Mouse (Mus musculus) WW6 (cell line): ENCODE results near the gene Armc12.
A peak's percentile ranks its signal among the peaks of the same experiment; 100 is the strongest.

Experiments used
- DNase-seq: peaks from one replicate; pipeline ENCODE4 v3.0.0-alpha.2; 2013; ENCODE audit warnings: low read depth, low spot score

Gene Armc12

DNA sequence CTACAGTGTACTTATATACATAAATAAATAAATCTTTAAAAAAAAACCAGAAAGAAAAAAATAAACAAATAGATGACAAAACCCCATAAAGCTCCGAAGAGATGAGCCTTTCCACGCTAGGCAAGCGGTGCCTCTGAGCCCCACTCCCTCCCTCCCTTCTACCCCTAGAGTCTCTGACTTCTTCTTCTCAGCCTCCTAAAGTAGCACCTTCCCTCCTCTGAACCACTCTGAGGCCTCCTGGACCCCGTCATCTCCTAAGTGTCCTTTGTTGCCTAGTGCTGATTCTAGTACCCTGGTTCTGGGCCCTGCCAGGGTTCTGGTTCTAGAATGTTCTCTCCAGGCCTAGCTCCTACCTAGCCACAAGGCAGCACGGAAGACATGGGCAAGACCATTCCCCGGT lies at the start of gene Armc12:
Armc12 (plus strand) TSS at position 301 of the 400 bp plus-strand sequence.
- no peak for DNase-seq

GRCm38 (mm10) chr17:28484704-28485445 lies 45.7 kb upstream of the Armc12 start:
- DNase-seq: no peak

- no peak for DNase-seq
These were observed 45.1 kb upstream of the Armc12 start for GRCm38 (mm10) chr17:28485446-28485948.

- DNase-seq: peak; percentile 87
These were observed 44.6 kb upstream of the Armc12 start for GRCm38 (mm10) chr17:28485977-28486400.

- no peak for DNase-seq
These were observed 43.9 kb upstream of the Armc12 start for GRCm38 (mm10) chr17:28486720-28487119.

- no peak for DNase-seq
These were observed 42.9 kb upstream of the Armc12 start for GRCm38 (mm10) chr17:28487584-28488257.

GRCm38 (mm10) chr17:28488258-28489013 lies 42.2 kb upstream of the Armc12 start:
- DNase-seq: no peak

- no peak for DNase-seq
These were observed 39.4 kb upstream of the Armc12 start for GRCm38 (mm10) chr17:28491035-28491770.

- no peak for DNase-seq
These were observed 34.8 kb upstream of the Armc12 start for GRCm38 (mm10) chr17:28495832-28496231.

- DNase-seq: no peak
These were observed 31.4 kb upstream of the Armc12 start for GRCm38 (mm10) chr17:28499190-28499589.

DNA sequence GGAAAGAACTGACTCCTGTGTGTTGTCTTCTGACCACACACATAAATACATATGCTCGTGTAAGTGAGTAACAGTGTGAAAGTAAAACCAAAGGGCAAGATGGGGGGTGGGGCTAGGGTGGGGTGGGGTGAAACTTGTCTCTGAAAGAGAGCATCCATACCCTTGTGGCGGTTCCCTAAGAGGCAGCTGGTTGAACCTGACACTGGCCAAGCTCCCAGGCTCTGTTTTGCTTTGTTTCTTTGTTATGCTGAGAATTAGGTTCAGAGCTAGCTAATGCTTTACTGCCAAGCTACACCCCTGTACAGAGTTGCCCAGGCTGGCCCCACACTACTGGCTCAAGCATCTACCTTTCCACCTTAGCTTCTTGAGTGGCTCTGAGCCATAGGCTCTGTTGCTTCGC lies 30.1 kb upstream of the Armc12 start:
- DNase-seq: no peak

DNA sequence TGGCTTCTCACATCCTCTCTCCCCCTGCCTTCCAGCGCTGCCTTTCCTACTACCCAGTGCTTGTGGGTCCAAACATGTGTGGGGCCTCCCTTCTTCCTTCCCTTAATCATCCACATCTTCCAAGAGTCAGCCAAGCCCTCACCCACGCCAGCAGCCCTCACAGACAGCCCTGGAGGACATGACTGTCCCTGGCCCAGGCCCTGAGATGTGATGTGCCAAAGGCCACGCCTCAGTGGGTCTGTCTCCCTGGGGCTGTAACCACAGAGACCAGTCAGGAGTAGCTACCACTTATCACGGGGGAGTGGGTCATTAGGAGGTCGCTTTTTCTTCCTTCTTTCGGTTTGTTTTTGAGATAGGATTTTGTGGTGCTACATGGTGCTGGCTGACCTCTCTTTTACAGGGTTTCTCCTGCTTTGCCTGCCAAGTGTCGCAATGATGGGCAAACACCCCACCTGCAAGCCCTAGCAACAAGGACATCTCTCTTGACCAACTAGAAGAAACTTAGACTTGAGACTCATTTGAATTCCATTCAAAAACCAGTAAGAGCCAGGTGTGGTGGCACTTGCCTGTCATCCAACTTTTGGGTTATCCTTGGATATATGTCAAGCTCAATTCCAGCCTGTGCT lies 28.3 kb upstream of the Armc12 start:
- DNase-seq: no peak

DNA sequence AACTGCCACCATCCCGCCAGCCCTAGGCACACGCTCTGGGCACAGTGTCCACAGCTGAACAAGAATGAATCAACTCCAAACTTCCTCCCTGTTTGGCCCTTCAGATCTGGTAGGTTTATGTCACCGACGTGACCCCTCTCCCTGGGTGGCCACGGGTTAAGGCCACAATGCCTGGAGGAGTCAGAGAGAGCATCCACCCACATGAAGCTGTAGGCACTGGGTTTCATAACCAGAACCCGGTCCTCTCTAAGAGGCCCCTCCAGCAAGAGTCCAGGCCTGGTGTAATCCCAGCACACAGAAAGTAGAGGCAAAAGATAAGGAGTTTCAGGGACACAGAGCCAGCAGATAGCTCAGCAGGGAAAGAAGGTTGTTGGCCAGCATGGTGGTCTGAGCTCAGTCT lies 26.4 kb upstream of the Armc12 start:
- no peak for DNase-seq

DNA sequence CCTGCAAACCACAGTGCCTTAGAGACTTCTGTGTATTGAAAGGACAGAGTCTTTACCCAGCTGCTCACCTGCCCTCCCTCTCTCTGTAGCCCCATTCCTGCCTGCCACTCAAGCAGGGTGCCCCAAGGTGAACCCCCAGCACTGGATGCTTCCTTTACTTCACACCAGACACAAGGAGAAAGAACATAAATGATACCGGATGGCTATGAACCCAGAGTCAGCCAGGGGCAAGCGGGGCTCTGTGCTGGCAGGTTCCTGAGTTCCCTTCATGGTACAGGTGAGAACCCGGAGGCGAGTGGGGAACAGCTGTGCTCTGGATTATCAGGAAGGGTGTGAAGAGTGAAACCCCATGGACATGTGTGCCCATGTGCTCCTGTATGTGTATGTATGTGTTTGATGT lies 25.0 kb upstream of the Armc12 start:
- no peak for DNase-seq

DNA sequence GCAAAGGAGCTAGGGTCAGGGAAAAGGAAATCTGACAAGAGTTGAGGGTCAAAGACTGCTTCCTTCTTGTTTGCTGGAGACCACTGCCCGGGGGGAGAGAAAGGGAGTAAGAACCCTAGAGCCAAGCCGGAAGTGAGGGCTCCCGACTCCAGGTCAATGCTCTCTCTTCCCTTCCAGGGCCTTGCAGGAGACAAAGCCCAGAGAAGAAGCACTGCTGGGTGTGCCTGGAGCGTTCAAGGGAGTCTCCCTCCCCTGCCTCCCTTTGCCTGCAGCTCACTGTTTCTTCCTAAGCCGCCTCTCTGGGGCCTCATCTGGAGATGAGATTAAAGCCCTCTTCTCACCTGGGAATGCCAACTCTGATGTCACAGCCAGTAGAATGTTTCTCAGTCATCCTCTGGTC lies 23.7 kb upstream of the Armc12 start:
- DNase-seq: no peak

DNA sequence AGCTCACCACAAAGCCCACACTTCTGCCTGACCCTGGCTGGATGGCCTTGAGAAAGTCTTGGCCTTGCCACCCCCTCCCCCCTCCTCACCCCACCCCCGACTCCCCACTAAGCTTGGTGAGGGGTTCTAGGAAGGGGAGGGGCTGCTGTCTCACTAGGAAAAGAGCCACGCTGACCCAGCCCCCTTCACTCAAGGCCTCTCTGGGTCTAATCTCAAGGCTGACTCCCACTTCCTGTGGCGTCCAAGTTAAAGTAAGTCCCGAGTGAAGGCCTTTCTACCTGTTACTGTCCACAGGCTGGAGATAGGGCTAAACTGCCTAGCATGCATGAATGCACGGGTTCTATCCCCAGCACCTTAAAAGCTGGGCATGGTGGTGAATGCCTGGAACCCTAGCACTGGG lies 23.1 kb upstream of the Armc12 start:
- DNase-seq: no peak

GRCm38 (mm10) chr17:28510445-28511342 lies 19.9 kb upstream of the Armc12 start:
- DNase-seq: no peak

- DNase-seq: no peak
These were observed 18.7 kb upstream of the Armc12 start for GRCm38 (mm10) chr17:28511616-28512541.

DNA sequence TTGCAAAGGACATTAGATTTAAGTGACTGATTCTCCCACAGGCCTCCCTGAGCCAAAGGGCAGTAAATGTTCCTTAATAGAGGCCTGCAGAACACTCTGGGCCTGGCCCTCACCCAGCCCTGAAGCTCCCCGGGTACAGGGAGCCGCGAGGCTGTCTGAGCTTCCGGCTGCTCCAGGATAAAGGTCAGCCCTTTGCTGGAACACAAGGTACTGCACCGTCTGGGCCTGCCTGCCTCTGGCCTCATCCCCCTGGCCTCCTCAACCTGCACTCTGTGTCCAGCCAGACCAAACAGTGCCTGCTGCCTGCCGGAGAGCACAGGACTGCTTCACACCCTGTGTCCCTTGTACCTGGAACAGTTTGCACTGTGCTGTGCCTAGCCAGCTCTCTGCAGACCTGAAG lies 17.9 kb upstream of the Armc12 start:
- no peak for DNase-seq
